Comparison of ENCODE assay signal across 23 mouse cellular contexts in genomic region chr16:76413581-76413980, GRCm38 (mm10).
"Had no signal": no experiment of that assay in that cellular context is flagged by ENCODE, and none has a peak within 500 bp of the region (broad histone marks: within the 10 kb centered on the region; RNA-seq: fewer than 3 reads in every experiment).

No protein-coding gene starts in this region.

- H3K4me1 ChIP-seq: heart, embryonic 10.5 days; hindbrain, embryonic 10.5 days; hindbrain, embryonic 12.5 days; intestine, embryonic 15.5 days; kidney, embryonic 15.5 days; limb, embryonic 15.5 days had no signal

- DNase-seq: gastrocnemius, adult 2 months; gastrocnemius, postnatal 10 days; gastrocnemius, postnatal 25 days; heart, adult 18-20 months; heart, postnatal 10 days; heart, postnatal 4 days; kidney, postnatal 14 days; kidney, postnatal 4 days; lung, adult 18-20 months had no signal

- H3K27ac ChIP-seq: gastrocnemius, adult 2 months; heart, embryonic 10.5 days; hindbrain, embryonic 10.5 days; hindbrain, embryonic 12.5 days; hindbrain, embryonic 14.5 days; intestine, embryonic 15.5 days; kidney, embryonic 15.5 days; kidney, postnatal 0 days; layer of hippocampus, adult 2 months; left cerebral cortex, adult 2 months; limb, embryonic 13.5 days; limb, embryonic 15.5 days; liver, embryonic 12.5 days; liver, embryonic 14.5 days had no signal

- H3K4me3 ChIP-seq: gastrocnemius, adult 2 months; heart, embryonic 10.5 days; heart, embryonic 12.5 days; hindbrain, embryonic 10.5 days; hindbrain, embryonic 12.5 days; intestine, embryonic 15.5 days; kidney, embryonic 15.5 days; layer of hippocampus, adult 2 months; left cerebral cortex, adult 2 months; limb, embryonic 13.5 days; limb, embryonic 15.5 days; liver, embryonic 12.5 days had no signal

- H3K36me3 ChIP-seq: heart, embryonic 10.5 days; heart, embryonic 12.5 days; hindbrain, embryonic 10.5 days; hindbrain, embryonic 12.5 days; intestine, embryonic 15.5 days; kidney, embryonic 15.5 days; limb, embryonic 13.5 days; limb, embryonic 15.5 days; liver, embryonic 12.5 days had no signal

- H3K27me3 ChIP-seq: heart, embryonic 12.5 days; hindbrain, embryonic 12.5 days; intestine, embryonic 15.5 days; kidney, embryonic 15.5 days; limb, embryonic 13.5 days; limb, embryonic 15.5 days; liver, embryonic 12.5 days had no signal
